Mouse (Mus musculus): ENCODE measurements at regions not wholly inside any gene's neighbourhood (a gene's known extent, or its start where the extent isn't known, plus 50 kb on each side); places are given as distances from the start of the nearest gene placed in this dataset.

GRCm38 (mm10) chr12:26903894-26904272, 434.9 kb downstream of the Cmpk2 start:
- Histone ChIP-seq H3K9ac (ENCODE audit: low read length) (no peak overlapping the region), H3K9me3 (ENCODE audit: control insufficient read depth, low read length) (no peaks in the 10 kb centered on the region), H3K4me3 (ENCODE audit: low read depth, low read length) (no peak overlapping the region), H3K36me3 (ENCODE audit: control insufficient read depth, insufficient read depth, low read length) (no peaks in the 10 kb centered on the region), H3K27me3 (ENCODE audit: control insufficient read depth, insufficient read depth, low read length) (no peaks in the 10 kb centered on the region), H3K4me2 (ENCODE audit: low read depth, low read length, severe bottlenecking) (peak overlapping the region; percentile 46; the same call in 1 of the 2 replicates), H3K4me1 (replicated peaks; ENCODE audit: control insufficient read depth, insufficient read depth, low read length) (peaks cover 7% of the 10 kb centered on the region; the same call in 1 of the 2 replicates), H3K27ac (ENCODE audit: low read depth, low read length) (peak overlapping the region; percentile 8; the same call in 1 of the 2 replicates)
- DNase-seq (ENCODE audit: low spot score) (no peak), ATAC-seq (replicated peaks; ENCODE audit: low FRiP score) (0 out of 2 replicates have a peak, but pooled peaks have one; percentile 27)
- WGBS: 37% methylated on average over 2 of the region's 2 CpGs

DNA sequence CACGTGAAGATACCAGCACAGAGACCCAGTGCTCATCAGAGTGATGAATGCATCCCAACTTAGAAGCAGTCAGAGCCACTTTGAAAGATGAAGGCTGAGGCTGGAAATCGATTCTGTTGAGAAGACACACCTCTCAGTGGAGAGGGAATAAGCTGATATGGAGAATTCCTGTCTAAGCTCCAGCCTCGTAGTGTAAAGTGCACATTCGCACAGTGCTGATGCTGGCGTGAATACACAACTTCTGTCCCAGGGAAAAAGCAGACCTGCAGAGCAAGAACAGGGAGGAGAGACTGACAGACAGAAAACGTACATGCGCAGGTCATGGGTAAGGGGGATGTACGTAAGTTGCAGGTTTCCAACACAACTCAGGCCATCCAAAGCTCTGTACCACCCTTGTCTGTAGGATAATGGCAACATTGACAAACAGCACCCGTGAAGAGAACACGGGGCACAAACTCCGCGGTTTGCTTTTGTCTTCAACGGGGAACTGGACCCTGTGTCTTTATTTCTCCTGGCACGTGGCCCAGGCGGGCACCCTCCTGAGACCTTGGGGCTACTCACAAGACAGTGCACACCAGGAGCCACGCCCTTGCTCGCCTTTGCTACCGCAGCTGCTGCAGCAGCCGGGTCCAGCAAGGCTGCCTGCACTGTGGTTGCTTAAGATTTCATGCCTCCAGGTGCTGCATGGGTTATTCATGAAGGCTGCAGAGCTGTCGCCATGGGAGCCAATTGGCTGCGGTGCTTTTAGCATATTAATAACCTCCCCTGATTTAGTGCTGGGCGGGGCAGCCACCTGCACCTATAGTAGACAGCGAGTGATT, 434.3 kb downstream of the Cmpk2 start:
- Histone ChIP-seq H3K36me3 (ENCODE audit: control insufficient read depth, insufficient read depth, low read length) (no peaks in the 10 kb centered on the region), H3K4me3 (ENCODE audit: low read depth, low read length) (no peak overlapping the region), H3K4me1 (replicated peaks; ENCODE audit: control insufficient read depth, insufficient read depth, low read length) (peaks cover 7% of the 10 kb centered on the region; the same call in 1 of the 2 replicates), H3K9me3 (ENCODE audit: control insufficient read depth, low read length) (no peaks in the 10 kb centered on the region), H3K4me2 (ENCODE audit: low read depth, low read length, severe bottlenecking) (peak overlapping the region; percentile 46), H3K27ac (ENCODE audit: low read depth, low read length) (peak overlapping the region; percentile 8; the same call in 1 of the 2 replicates), H3K9ac (ENCODE audit: low read length) (peak overlapping the region; percentile 3; the same call in 1 of the 2 replicates), H3K27me3 (ENCODE audit: control insufficient read depth, insufficient read depth, low read length) (no peaks in the 10 kb centered on the region)
- DNase-seq (ENCODE audit: low spot score) (peak; percentile 70), ATAC-seq (replicated peaks; ENCODE audit: low FRiP score) (peak; percentile 88)
- 28% methylated on average over 23 of the region's 23 CpGs for WGBS

- 67% methylated on average over 4 of the region's 4 CpGs for WGBS
- DNase-seq (ENCODE audit: low spot score) (no peak), ATAC-seq (replicated peaks; ENCODE audit: low FRiP score) (no peak)
- no peak overlapping the region for H3K27ac ChIP-seq (ENCODE audit: low read depth, low read length)
- H3K9ac ChIP-seq (ENCODE audit: low read length): no peak overlapping the region
- no peak overlapping the region for H3K4me2 ChIP-seq (ENCODE audit: low read depth, low read length, severe bottlenecking)
- H3K9me3 ChIP-seq (ENCODE audit: control insufficient read depth, low read length): no peaks in the 10 kb centered on the region
- H3K4me3 ChIP-seq (ENCODE audit: low read depth, low read length): no peak overlapping the region
- peaks cover 6% of the 10 kb centered on the region; the same call in 1 of the 2 replicates for H3K4me1 ChIP-seq (replicated peaks; ENCODE audit: control insufficient read depth, insufficient read depth, low read length)
- H3K27me3 ChIP-seq (ENCODE audit: control insufficient read depth, insufficient read depth, low read length): no peaks in the 10 kb centered on the region
- no peaks in the 10 kb centered on the region for H3K36me3 ChIP-seq (ENCODE audit: control insufficient read depth, insufficient read depth, low read length)
Observed at GRCm38 (mm10) chr12:26891190-26891589, 422.2 kb downstream of the Cmpk2 start.

DNA sequence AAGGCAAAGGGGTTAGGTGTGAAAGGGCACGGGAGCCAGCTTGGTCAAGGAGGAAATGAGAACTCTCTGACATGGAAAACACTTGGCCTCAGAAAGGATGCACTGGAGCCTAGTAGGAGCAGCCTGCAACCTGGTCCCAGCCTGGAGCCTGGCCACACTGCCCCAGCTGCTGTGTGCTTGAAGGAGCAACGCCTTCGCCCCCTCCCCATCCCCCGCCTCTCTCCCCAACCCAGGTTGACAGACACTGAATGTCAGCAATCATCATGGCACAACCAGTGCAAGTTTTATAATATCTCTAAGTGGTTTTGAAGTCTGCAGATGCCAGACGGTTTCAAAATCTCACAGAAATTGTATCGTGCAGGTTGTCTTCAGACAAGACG, 417.6 kb downstream of the Cmpk2 start:
- Histone ChIP-seq H3K9me3 (ENCODE audit: control insufficient read depth, low read length) (no peaks in the 10 kb centered on the region), H3K4me2 (ENCODE audit: low read depth, low read length, severe bottlenecking) (peak overlapping the region; percentile 2; the same call in 1 of the 2 replicates), H3K4me3 (ENCODE audit: low read depth, low read length) (no peak overlapping the region), H3K27me3 (ENCODE audit: control insufficient read depth, insufficient read depth, low read length) (no peaks in the 10 kb centered on the region), H3K27ac (ENCODE audit: low read depth, low read length) (peak overlapping the region; percentile 84), H3K36me3 (ENCODE audit: control insufficient read depth, insufficient read depth, low read length) (no peaks in the 10 kb centered on the region), H3K9ac (ENCODE audit: low read length) (no peak overlapping the region), H3K4me1 (replicated peaks; ENCODE audit: control insufficient read depth, insufficient read depth, low read length) (peaks cover 13% of the 10 kb centered on the region; the same call in 1 of the 2 replicates)
- DNase-seq (ENCODE audit: low spot score): peak; percentile 68
- 56% methylated on average over 7 of the region's 7 CpGs for WGBS
- peak; percentile 78 for ATAC-seq (replicated peaks; ENCODE audit: low FRiP score)

DNA sequence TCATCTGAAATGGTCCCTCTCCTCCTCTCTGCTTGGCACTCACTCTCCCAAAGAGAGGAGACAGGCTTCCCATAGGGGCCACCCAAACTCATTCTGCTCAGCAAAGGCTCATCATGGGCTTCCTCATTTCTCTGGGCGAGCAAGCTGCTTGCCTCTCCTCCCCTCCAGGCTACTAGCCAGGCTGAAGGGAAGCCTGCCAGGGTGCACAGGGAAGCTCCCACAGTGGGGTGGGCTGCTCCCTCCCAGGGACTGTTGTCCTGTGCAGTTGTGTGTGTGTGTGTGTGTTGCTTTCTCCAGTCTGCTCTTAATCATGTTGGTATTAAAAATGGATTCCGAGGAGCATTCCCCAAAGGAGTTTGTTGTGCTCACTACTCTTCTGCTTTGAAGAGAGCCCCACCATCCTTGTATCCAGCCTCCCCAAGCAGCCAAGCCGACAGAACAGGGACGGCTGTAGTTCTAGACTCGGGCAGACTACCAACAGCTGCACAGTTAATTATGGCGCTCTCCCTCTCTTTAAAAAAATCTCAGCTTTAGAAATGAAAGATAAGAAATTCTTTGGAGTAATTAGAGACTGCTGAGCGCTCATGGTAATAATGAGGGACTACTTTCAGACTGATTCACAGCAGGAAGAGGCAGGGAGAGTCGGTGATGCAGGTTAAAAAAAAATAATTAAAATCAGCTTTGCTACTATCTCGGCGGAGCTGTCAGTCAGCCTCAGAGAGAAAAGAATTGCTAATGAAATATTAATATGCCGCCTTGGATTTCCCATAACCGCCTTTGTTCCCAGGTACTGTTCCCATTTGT, 417.0 kb downstream of the Cmpk2 start:
- H3K4me2 ChIP-seq (ENCODE audit: low read depth, low read length, severe bottlenecking): peak overlapping the region; percentile 2; the same call in 1 of the 2 replicates
- no peak overlapping the region for H3K4me3 ChIP-seq (ENCODE audit: low read depth, low read length)
- no peaks in the 10 kb centered on the region for H3K9me3 ChIP-seq (ENCODE audit: control insufficient read depth, low read length)
- H3K4me1 ChIP-seq (replicated peaks; ENCODE audit: control insufficient read depth, insufficient read depth, low read length): peaks cover 13% of the 10 kb centered on the region; the same call in 1 of the 2 replicates
- ATAC-seq (replicated peaks; ENCODE audit: low FRiP score): peak; percentile 73
- WGBS: 12% methylated on average over 12 of the region's 12 CpGs
- H3K9ac ChIP-seq (ENCODE audit: low read length): peak overlapping the region; percentile 32; the same call in 1 of the 2 replicates
- H3K27ac ChIP-seq (ENCODE audit: low read depth, low read length): peak overlapping the region; percentile 84
- peak; percentile 59 for DNase-seq (ENCODE audit: low spot score)
- H3K36me3 ChIP-seq (ENCODE audit: control insufficient read depth, insufficient read depth, low read length): no peaks in the 10 kb centered on the region
- H3K27me3 ChIP-seq (ENCODE audit: control insufficient read depth, insufficient read depth, low read length): no peaks in the 10 kb centered on the region

- no peaks in the 10 kb centered on the region for H3K27me3 ChIP-seq (ENCODE audit: control insufficient read depth, insufficient read depth, low read length)
- H3K4me3 ChIP-seq (ENCODE audit: low read depth, low read length): no peak overlapping the region
- no peak overlapping the region for H3K4me2 ChIP-seq (ENCODE audit: low read depth, low read length, severe bottlenecking)
- no peak overlapping the region for H3K9ac ChIP-seq (ENCODE audit: low read length)
- no peaks in the 10 kb centered on the region for H3K36me3 ChIP-seq (ENCODE audit: control insufficient read depth, insufficient read depth, low read length)
- H3K4me1 ChIP-seq (replicated peaks; ENCODE audit: control insufficient read depth, insufficient read depth, low read length): peaks cover 13% of the 10 kb centered on the region; the same call in 1 of the 2 replicates
- no peaks in the 10 kb centered on the region for H3K9me3 ChIP-seq (ENCODE audit: control insufficient read depth, low read length)
- ATAC-seq (replicated peaks; ENCODE audit: low FRiP score): no peak
- WGBS: 86% methylated on average over 3 of the region's 3 CpGs
- no peak overlapping the region; the same call in 1 of the 2 replicates for H3K27ac ChIP-seq (ENCODE audit: low read depth, low read length)
- DNase-seq (ENCODE audit: low spot score): no peak
Observed at GRCm38 (mm10) chr12:26885083-26885482, 416.1 kb downstream of the Cmpk2 start.

DNA sequence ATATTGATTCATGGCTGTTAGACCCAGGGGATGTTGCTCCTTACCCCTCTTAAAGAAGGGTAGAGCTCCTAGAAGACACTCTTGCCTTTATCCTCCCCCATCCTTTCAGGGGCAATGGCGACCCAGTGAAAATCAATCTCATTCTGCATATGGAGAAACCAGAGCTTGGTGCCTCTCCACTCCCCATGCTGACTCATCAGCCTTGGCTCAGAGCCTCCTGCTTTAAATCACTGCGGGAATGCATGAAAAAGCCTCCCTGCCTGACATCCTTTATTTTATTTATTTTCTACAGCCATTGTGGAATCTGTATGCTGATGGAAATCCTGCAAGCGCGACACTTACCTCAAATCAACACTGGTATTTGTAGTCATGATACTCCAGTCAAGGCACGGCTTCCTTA, 415.2 kb downstream of the Cmpk2 start:
- peaks cover 13% of the 10 kb centered on the region; the same call in 1 of the 2 replicates for H3K4me1 ChIP-seq (replicated peaks; ENCODE audit: control insufficient read depth, insufficient read depth, low read length)
- no peaks in the 10 kb centered on the region for H3K27me3 ChIP-seq (ENCODE audit: control insufficient read depth, insufficient read depth, low read length)
- WGBS: 60% methylated on average over 5 of the region's 5 CpGs
- DNase-seq (ENCODE audit: low spot score) (no peak), ATAC-seq (replicated peaks; ENCODE audit: low FRiP score) (no peak)
- no peak overlapping the region for H3K4me3 ChIP-seq (ENCODE audit: low read depth, low read length)
- H3K9ac ChIP-seq (ENCODE audit: low read length): no peak overlapping the region
- H3K27ac ChIP-seq (ENCODE audit: low read depth, low read length): no peak overlapping the region
- no peaks in the 10 kb centered on the region for H3K36me3 ChIP-seq (ENCODE audit: control insufficient read depth, insufficient read depth, low read length)
- H3K9me3 ChIP-seq (ENCODE audit: control insufficient read depth, low read length): no peaks in the 10 kb centered on the region
- H3K4me2 ChIP-seq (ENCODE audit: low read depth, low read length, severe bottlenecking): no peak overlapping the region

DNA sequence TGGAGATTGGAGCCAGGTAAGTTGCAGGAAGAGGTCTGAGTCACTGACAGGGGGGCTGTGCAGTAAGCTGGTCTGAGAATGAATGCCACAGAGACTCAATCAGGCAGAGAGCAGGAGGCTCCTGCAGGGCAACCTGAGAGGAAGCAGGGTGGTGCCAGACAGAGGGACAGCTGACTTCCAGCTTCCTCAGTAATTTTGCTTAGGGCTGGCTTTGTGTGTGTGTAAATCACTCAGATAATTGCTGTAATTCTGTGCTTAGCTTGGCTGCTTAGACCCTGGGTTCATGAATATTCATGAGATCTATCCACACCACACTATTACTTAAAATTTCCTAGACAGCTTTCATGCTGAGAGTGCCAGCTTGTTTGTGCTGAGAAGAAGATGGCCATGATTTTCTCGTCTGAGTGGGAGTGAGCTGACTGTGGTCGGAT, 408.7 kb downstream of the Cmpk2 start:
- H3K9me3 ChIP-seq (ENCODE audit: control insufficient read depth, low read length): no peaks in the 10 kb centered on the region
- peak overlapping the region; percentile 67 for H3K27ac ChIP-seq (ENCODE audit: low read depth, low read length)
- no peaks in the 10 kb centered on the region for H3K36me3 ChIP-seq (ENCODE audit: control insufficient read depth, insufficient read depth, low read length)
- peak; percentile 90 for ATAC-seq (replicated peaks; ENCODE audit: low FRiP score)
- no peak overlapping the region for H3K9ac ChIP-seq (ENCODE audit: low read length)
- H3K4me1 ChIP-seq (replicated peaks; ENCODE audit: control insufficient read depth, insufficient read depth, low read length): peaks cover 8% of the 10 kb centered on the region; the same call in 1 of the 2 replicates
- no peak overlapping the region for H3K4me2 ChIP-seq (ENCODE audit: low read depth, low read length, severe bottlenecking)
- DNase-seq (ENCODE audit: low spot score): peak; percentile 62
- no peaks in the 10 kb centered on the region for H3K27me3 ChIP-seq (ENCODE audit: control insufficient read depth, insufficient read depth, low read length)
- 36% methylated on average over 2 of the region's 2 CpGs for WGBS
- no peak overlapping the region for H3K4me3 ChIP-seq (ENCODE audit: low read depth, low read length)

Measured in forebrain, embryonic 11.5 days (tissue).